Mouse (Mus musculus) left cerebral cortex, postnatal 4 days (tissue): ENCODE results near the gene Cab39l. TPM values are rescaled to one million over a fixed set of nuclear protein-coding genes. Genes with fewer than 3 reads are reported as not detected.
"Not testable (repeated sequence)": the region's sequence is repeated elsewhere in the genome, so short reads cannot be mapped to it uniquely, and the experiment has no call there.

Experiments
- DNase-seq: peaks from one replicate; pipeline ENCODE4 v3.0.0-alpha.2; 2022
- intact Hi-C: fragments of 180-260 bp; cut with DNase I; formaldehyde crosslinking; loops from one replicate; pipeline ENCODE4 v1.15.1; 2025
- total RNA-seq, 2 experiments: library from RNA; stranded (reverse); gene quantifications; 2 replicates each; pipeline ENCODE4 v1.2.3; 2021

Gene Cab39l
- total RNA-seq, 2 experiments from 2014 or later, result 14.5 to 17.4 TPM

GRCm38 (mm10) chr14:59555928-59556531 lies 115.3 kb downstream of the Cab39l start:
- intact Hi-C loops, result loop anchor here (5.0 to 10.0 kb wide), 2 partner anchors 171 to 399 kb away; no protein-coding TSS in a partner anchor
- peak; percentile 66 for DNase-seq

DNA sequence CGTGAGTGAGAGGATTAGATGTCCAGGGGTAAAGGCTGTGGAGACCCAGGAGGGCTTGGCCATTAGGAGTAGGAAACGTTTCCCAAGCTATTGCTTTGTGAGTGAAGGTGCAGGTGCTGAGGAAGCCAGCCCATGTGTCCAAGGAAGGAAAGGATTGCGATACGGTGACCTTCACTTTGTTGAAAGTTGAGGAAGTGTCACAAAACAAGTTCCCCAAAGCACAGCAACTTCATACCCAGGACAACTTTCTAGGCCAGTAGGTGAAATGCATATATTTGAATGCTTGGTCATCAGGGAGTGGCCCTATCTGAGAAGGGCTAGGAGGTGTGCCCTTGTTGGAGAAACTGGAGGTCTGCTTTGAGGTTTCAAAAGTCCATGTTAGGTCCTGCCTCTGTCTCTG lies 116.3 kb downstream of the Cab39l start:
- intact Hi-C loops, result loop anchor here (5.0 to 10.0 kb wide), 2 partner anchors 172 to 400 kb away; no protein-coding TSS in a partner anchor
- no peak for DNase-seq

GRCm38 (mm10) chr14:59557886-59558285 lies 117.1 kb downstream of the Cab39l start:
- intact Hi-C loops, result loop anchor here (5.0 to 10.0 kb wide), 2 partner anchors 173 to 401 kb away; no protein-coding TSS in a partner anchor
- DNase-seq, result no peak

DNA sequence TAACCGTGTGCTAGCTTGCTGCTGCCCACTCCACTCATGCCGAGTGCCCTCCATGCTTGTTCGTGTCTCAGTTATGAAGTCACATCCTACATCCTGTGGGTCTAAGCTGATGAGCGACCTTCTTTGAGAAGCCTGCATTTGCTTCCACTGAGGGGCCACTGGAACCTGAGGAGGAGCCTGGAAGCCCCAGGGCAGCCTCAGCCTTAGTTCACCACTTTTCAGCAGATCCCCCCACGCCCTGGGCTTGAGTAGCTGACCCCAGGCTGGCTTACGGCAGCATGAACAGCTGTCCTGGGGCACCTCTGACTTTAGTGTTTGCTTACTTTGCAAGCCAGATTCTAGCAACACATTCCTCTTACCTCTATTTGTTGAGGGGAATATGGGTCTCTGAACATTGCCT lies 126.0 kb downstream of the Cab39l start:
- intact Hi-C loops, result no loop called here
- no peak for DNase-seq

- no peak for DNase-seq
- intact Hi-C loops, result no loop called here
Measured at GRCm38 (mm10) chr14:59576385-59576784, 135.6 kb downstream of the Cab39l start.

GRCm38 (mm10) chr14:59590614-59591013 lies 149.8 kb downstream of the Cab39l start:
- DNase-seq, result no peak
- intact Hi-C loops, result loop anchor here (10.0 kb wide), 1 partner anchor 644 kb away; no protein-coding TSS in a partner anchor

DNA sequence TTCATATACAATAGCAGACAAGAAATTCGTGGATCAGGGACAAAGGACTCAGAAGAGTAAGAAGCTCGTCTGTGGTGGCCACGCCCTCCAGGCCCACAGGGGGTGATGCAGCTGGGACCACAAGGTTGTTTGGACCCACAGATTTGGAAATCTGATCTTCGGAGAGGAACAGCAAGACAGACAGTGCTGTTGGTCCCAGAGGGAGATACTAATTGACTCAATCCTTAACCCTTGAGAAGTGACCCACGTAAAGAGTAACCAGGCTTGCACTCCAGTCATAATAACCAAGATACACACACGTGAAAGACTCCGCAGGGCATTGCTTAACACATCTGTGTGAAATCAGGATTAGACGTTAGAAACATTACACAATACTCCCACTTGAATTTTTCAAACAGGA lies 151.1 kb downstream of the Cab39l start:
- DNase-seq, result no peak
- intact Hi-C loops, result loop anchor here (10.0 kb wide), 1 partner anchor 643 kb away; no protein-coding TSS in a partner anchor

GRCm38 (mm10) chr14:59592593-59592992 lies 151.8 kb downstream of the Cab39l start:
- no peak for DNase-seq
- intact Hi-C loops, result loop anchor here (10.0 kb wide), 1 partner anchor 642 kb away; no protein-coding TSS in a partner anchor

- intact Hi-C loops, result loop anchor here (10.0 kb wide), 1 partner anchor 640 kb away; no protein-coding TSS in a partner anchor
- no peak for DNase-seq
Measured at GRCm38 (mm10) chr14:59594988-59595387, 154.2 kb downstream of the Cab39l start.

- intact Hi-C loops, result loop anchor here (10.0 kb wide), 1 partner anchor 637 kb away; no protein-coding TSS in a partner anchor
- peak; percentile 94 for DNase-seq
Measured at GRCm38 (mm10) chr14:59597398-59598259, 156.9 kb downstream of the Cab39l start, which contains the start of gene Cdadc1. Cdadc1 (minus strand) TSS chr14:59597959.

DNA sequence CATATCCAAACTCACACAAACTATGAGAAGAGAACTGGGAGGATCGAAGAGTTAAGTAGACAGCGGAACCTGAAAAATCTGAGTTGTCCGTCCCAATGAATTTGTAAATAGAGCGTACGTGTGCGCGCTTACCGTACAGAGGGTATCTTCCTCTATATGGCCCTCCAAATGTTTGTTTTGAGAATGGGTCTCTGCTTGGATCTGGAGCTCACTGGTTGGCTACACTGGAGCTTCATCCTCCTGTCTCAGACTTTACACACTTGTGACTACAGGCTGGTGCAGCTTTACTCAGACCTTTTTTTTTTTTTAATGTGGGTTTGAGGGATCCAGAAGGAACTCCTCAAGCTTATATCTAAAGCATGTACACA lies 157.5 kb downstream of the Cab39l start:
- DNase-seq, result no peak
- intact Hi-C loops, result loop anchor here (10.0 kb wide), 1 partner anchor 637 kb away; no protein-coding TSS in a partner anchor

DNA sequence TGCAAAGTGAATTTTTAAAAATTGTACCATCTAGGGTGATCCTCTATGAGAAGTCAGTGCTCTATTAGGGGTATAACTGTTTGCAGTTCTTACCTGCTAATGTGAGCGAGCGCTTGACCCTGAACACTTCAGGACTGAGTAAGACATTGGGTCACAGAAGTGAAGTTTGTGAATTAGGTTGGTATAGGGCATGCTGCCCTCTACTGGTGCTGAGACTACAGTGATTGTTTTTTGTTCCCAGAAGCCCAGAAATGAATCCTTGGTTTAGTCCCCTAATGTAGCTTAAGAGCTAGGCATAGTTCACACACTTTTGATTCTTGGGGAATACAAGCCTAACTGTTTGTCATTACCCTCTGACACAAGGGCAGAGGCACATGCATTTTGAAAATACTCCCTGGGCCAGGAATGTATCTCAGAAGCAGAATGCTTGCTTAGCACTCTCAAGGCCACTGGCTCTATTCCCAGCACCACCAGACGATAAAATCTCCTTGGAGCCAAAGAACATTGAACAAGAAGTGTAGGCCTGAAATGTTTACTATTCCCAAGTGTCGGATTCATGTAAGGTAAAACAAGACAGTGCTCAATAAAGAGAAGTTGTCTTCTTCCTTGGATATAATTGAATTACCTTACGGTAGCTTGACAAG lies 163.4 kb downstream of the Cab39l start:
- intact Hi-C loops, result loop anchor here (2.0 to 5.0 kb wide), 2 partner anchors 413 to 1093 kb away; no protein-coding TSS in a partner anchor
- peak; percentile 11 for DNase-seq

- intact Hi-C loops, result loop anchor here (2.0 kb wide), 1 partner anchor 411 kb away; no protein-coding TSS in a partner anchor
- peak; percentile 76 for DNase-seq
Measured at GRCm38 (mm10) chr14:59605671-59606353, 165.0 kb downstream of the Cab39l start.

DNA sequence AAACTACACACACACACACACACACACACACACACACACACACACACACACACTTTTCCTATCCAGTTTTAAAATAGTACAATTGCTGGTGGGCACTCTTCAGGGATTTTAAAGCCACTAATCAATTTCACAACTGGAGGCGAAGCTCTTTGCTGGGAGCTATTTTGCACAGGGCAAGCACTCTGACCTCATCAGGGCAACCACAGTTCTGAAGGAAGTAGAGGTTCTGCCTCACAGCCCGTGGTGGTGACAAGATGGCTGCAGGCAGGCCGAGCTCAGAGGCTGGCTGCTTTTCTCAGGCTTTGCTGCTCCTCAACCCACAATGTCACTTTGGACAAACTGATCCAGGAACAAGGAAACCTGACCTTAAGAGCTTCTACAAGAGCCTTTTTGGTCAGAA lies 166.2 kb downstream of the Cab39l start:
- intact Hi-C loops, result no loop called here

GRCm38 (mm10) chr14:59612920-59613625 lies 172.3 kb downstream of the Cab39l start:
- intact Hi-C loops, result loop anchor here (10.0 kb wide), 1 partner anchor 332 kb away; no protein-coding TSS in a partner anchor
- peak; percentile 83 for DNase-seq

More for the DNA sequence above, 166.2 kb downstream of the Cab39l start:
- no peak for DNase-seq

- DNase-seq, result not testable (repeated sequence)
- intact Hi-C loops, result loop anchor here (10.0 kb wide), 1 partner anchor 331 kb away; no protein-coding TSS in a partner anchor
Measured at GRCm38 (mm10) chr14:59614149-59614548, 173.4 kb downstream of the Cab39l start.

DNA sequence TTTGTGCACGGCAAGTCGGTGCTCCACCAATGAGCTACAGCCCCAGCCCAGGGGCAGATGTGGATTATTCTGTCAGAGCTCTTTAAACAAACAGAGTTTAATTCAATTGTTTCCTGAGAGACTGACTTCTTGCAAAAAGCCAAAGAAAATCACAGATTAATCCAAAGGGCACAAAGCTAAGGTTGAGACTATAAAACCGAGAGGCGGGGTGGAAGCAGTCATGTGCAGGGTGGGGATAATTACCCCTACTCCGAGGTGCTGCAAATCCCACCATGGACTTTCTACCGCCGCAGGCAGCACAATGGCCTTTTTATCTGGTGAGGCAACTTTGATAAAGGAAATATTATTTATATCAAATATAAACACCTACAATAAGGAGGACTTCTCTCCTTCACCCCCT lies 176.0 kb downstream of the Cab39l start:
- intact Hi-C loops, result loop anchor here (10.0 kb wide), 1 partner anchor 328 kb away; no protein-coding TSS in a partner anchor
- DNase-seq, result no peak

- no peak for DNase-seq
- intact Hi-C loops, result loop anchor here (10.0 kb wide), 1 partner anchor 240 kb away; no protein-coding TSS in a partner anchor
Measured at GRCm38 (mm10) chr14:59624326-59624885, 183.6 kb downstream of the Cab39l start.
